Mouse (Mus musculus) adrenal gland, adult 2 months (tissue): ENCODE results near the gene Trmt1. TPM values are rescaled to one million over a fixed set of nuclear protein-coding genes. Genes with fewer than 3 reads are reported as not detected.
A peak's percentile ranks its signal among the peaks of the same experiment; 100 is the strongest.

Experiments used
- DNase-seq: peaks from one replicate; pipeline ENCODE4 v3.0.0; 2021
- long read RNA-seq: library from polyadenylated mRNA; stranded (forward); transcript quantifications from one replicate; pipeline ENCODE4 v2.0.0, GENCODE M21; 2021
- polyA plus RNA-seq: library from polyadenylated mRNA; depleted of rRNA; stranded (reverse); fragments of >200 nt; gene quantifications from 2 replicates; pipeline ENCODE4 v1.2.3, GENCODE M21; 2012; rRNA removed
- total RNA-seq, 2 experiments: library from RNA; stranded (reverse); gene quantifications; 2 replicates each; pipeline ENCODE4 v1.2.3; 2021

The Trmt1 gene
- total RNA-seq, result 10 to 100 TPM; 57.0 to 68.5 TPM
- polyA plus RNA-seq, result 150 and 160 TPM in 2 replicates
- long read RNA-seq, transcript Trmt1-203 (17 exons, 2,138 nt), result major isoform, 12 of 41 reads
- long read RNA-seq, transcript Trmt1-201 (17 exons, 2,567 nt), result minor isoform, 11 of 41 reads
- long read RNA-seq, partial matches to known transcripts, result 5 of 41 reads
- long read RNA-seq, other reads (novel, unspliced or antisense), result 13 of 41 reads

- peak; percentile 62 for DNase-seq
These were observed at the start of gene Trmt1 for GRCm38 (mm10) chr8:84686191-84687002. TSS of gene Trmt1 (plus strand) at chr8:84686307.

- DNase-seq, result no peak
These were observed 48.1 kb upstream of the Trmt1 start for GRCm38 (mm10) chr8:84637946-84638554.

- peak; percentile 54 for DNase-seq
These were observed 47.4 kb upstream of the Trmt1 start for GRCm38 (mm10) chr8:84638555-84639161.

- peak; percentile 96 for DNase-seq
These were observed 46.7 kb upstream of the Trmt1 start for GRCm38 (mm10) chr8:84639162-84640009.

GRCm38 (mm10) chr8:84640010-84640588, 46.0 kb upstream of the Trmt1 start:
- no peak for DNase-seq

GRCm38 (mm10) chr8:84640617-84641294, 45.4 kb upstream of the Trmt1 start:
- DNase-seq, result no peak

- no peak for DNase-seq
These were observed 44.3 kb upstream of the Trmt1 start for GRCm38 (mm10) chr8:84641578-84642361.

GRCm38 (mm10) chr8:84643019-84643418, 43.1 kb upstream of the Trmt1 start:
- no peak for DNase-seq

GRCm38 (mm10) chr8:84646800-84647199, 39.3 kb upstream of the Trmt1 start:
- no peak for DNase-seq

GRCm38 (mm10) chr8:84647461-84647901, 38.6 kb upstream of the Trmt1 start:
- no peak for DNase-seq

GRCm38 (mm10) chr8:84650213-84650612, 35.9 kb upstream of the Trmt1 start:
- no peak for DNase-seq

GRCm38 (mm10) chr8:84653092-84653631, 32.9 kb upstream of the Trmt1 start:
- DNase-seq, result no peak

GRCm38 (mm10) chr8:84654597-84654996, 31.5 kb upstream of the Trmt1 start:
- DNase-seq, result no peak

GRCm38 (mm10) chr8:84655336-84656190, 30.5 kb upstream of the Trmt1 start:
- no peak for DNase-seq

- DNase-seq, result no peak
These were observed 29.9 kb upstream of the Trmt1 start for GRCm38 (mm10) chr8:84656191-84656525.

GRCm38 (mm10) chr8:84656641-84657126, 29.4 kb upstream of the Trmt1 start:
- peak; percentile 84 for DNase-seq

- no peak for DNase-seq
These were observed 28.9 kb upstream of the Trmt1 start for GRCm38 (mm10) chr8:84657203-84657602.

GRCm38 (mm10) chr8:84657680-84658079, 28.4 kb upstream of the Trmt1 start:
- DNase-seq, result no peak
